ENCODE assay signal across 24 mouse cellular contexts in the genomic region with DNA sequence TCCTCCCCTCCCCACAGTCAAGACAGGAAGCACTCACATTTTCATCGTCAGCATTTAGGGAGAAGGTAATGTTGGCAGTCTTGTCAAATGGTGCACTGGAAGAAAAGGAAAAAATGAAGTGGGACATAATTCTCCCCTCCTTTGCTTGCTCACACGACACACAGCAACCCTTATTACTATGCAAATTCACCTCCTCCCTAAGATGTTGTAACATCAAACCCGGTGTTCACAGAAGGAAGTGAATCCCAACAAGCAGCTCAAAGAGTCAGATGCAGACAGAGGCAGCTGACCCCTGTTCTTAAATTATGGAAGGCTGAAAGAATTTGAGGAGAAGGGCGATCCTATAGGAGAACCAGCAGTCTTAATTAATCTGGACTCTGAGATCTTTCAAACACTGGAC. TPM values are rescaled to one million over a fixed set of nuclear protein-coding genes. Genes with fewer than 3 reads are reported as not detected.
"Had no signal": no experiment of that assay in that cellular context is flagged by ENCODE, and none has a peak within 500 bp of the region (broad histone marks: within the 10 kb centered on the region; RNA-seq: fewer than 3 reads in every experiment).

No protein-coding gene starts in this region.

- H3K9me3 ChIP-seq: lung, embryonic 15.5 days; megakaryocyte, embryonic 14.5 days; midbrain, embryonic 13.5 days; neural tube, embryonic 13.5 days; neural tube, embryonic 15.5 days had no signal

- ATAC-seq: liver, postnatal 0 days; midbrain, embryonic 13.5 days; midbrain, embryonic 16.5 days had no signal

- H3K4me2 ChIP-seq: lung, embryonic 15.5 days; midbrain, embryonic 11.5 days; midbrain, embryonic 13.5 days; neural tube, embryonic 13.5 days; neural tube, embryonic 15.5 days had no signal

- H3K27me3 ChIP-seq: lung, embryonic 15.5 days; megakaryocyte, embryonic 14.5 days; midbrain, embryonic 13.5 days; neural tube, embryonic 13.5 days; neural tube, embryonic 15.5 days had no signal

- H3K9ac ChIP-seq: liver, embryonic 14.5 days; liver, postnatal 0 days; lung, embryonic 15.5 days; midbrain, embryonic 13.5 days; neural tube, embryonic 13.5 days; neural tube, embryonic 15.5 days had no signal

- DNase-seq: liver, postnatal 0 days; lung, adult 2 months; lung, postnatal 14 days; lung, postnatal 36 days; right cerebral cortex, postnatal 14 days; right cerebral cortex, postnatal 4 days; spleen, adult 18-20 months; thymus, adult 18-20 months; thymus, postnatal 14 days; thymus, postnatal 36 days had no signal

- H3K4me3 ChIP-seq: lung, embryonic 15.5 days; megakaryocyte, embryonic 14.5 days; midbrain, embryonic 13.5 days; myocyte; neural tube, embryonic 13.5 days; neural tube, embryonic 15.5 days had no signal

- H3K27ac ChIP-seq: liver, embryonic 14.5 days; lung, embryonic 15.5 days; macrophage; midbrain, embryonic 13.5 days; neural tube, embryonic 13.5 days; neural tube, embryonic 15.5 days had no signal

- H3K4me1 ChIP-seq: lung, embryonic 15.5 days; midbrain, embryonic 13.5 days; neural tube, embryonic 13.5 days; neural tube, embryonic 15.5 days had no signal

RNA-seq across cellular contexts. Expression of gene Ptprh, which starts 32.3 kb away (rescaled TPM):
- polyA plus RNA-seq: liver, embryonic 14.5 days; liver, postnatal 0 days; lung, embryonic 15.5 days; lung, postnatal 0 days; macrophage; midbrain, embryonic 11.5 days; myocyte; neural tube, embryonic 11.5 days; stomach, embryonic 14.5 days; thymus, postnatal 0 days had no signal

RNA-seq across cellular contexts. Expression of gene Brsk1, which starts 54.2 kb away (rescaled TPM):
- polyA plus RNA-seq: liver, postnatal 0 days; macrophage had no signal
